Mouse (Mus musculus) testis, adult 2 months (tissue): ENCODE measurements around the gene Msrb3. TPM values are rescaled to one million over a fixed set of nuclear protein-coding genes. Genes with fewer than 3 reads are reported as not detected.

ENCODE experiments used
- H3K27ac ChIP-seq: fragments of 200-500 bp; 2 replicates; pipeline ENCODE4 v1.5.1; 2012; ENCODE audit warnings: low read depth, low read length; ENCODE audit not compliant: control insufficient read depth, insufficient read depth
- H3K27me3 ChIP-seq: fragments of 200-500 bp; 2 replicates; pipeline ENCODE4 v1.6.1; 2012; ENCODE audit warnings: mild to moderate bottlenecking, low read length, moderate library complexity; ENCODE audit not compliant: control insufficient read depth, insufficient read depth
- H3K36me3 ChIP-seq: fragments of 200-500 bp; 2 replicates; pipeline ENCODE4 v1.6.1; 2012; ENCODE audit warnings: mild to moderate bottlenecking, low read length; ENCODE audit not compliant: control insufficient read depth, insufficient read depth
- H3K4me1 ChIP-seq: fragments of 200-500 bp; 2 replicates; pipeline ENCODE4 v1.6.1; 2012; ENCODE audit warnings: low read length; ENCODE audit not compliant: control insufficient read depth, insufficient read depth
- H3K4me3 ChIP-seq: fragments of 200-500 bp; 2 replicates; pipeline ENCODE4 v1.5.1; 2012; ENCODE audit warnings: low read depth, mild to moderate bottlenecking, low read length, moderate library complexity, mixed read lengths; ENCODE audit not compliant: control insufficient read depth
- CTCF ChIP-seq: fragments of 200-500 bp; IDR thresholded peaks from 2 replicates; pipeline ENCODE4 v1.5.1; 2012; ENCODE audit warnings: low read depth, mild to moderate bottlenecking, inconsistent platforms, low read length, moderate library complexity; ENCODE audit not compliant: control insufficient read depth, insufficient read depth, insufficient replicate concordance
- POLR2A ChIP-seq: fragments of 200-500 bp; IDR thresholded peaks from 2 replicates; pipeline ENCODE4 v1.6.1; 2012; ENCODE audit warnings: low read depth, mild to moderate bottlenecking, inconsistent platforms, low read length, moderate library complexity; ENCODE audit not compliant: control insufficient read depth
- polyA plus RNA-seq: library from polyadenylated mRNA; depleted of rRNA; stranded (reverse); fragments of >200 nt; gene quantifications from 2 replicates; pipeline ENCODE4 v1.2.3, GENCODE M21; 2012

Msrb3 gene
- polyA plus RNA-seq, 1 experiment = 35.1 TPM

- no peaks in the 10 kb centered on the region; the same call in 1 of the 2 replicates for H3K4me1 ChIP-seq
- TF ChIP-seq POLR2A (no peak), CTCF (no peak)
- no peak overlapping the region for H3K27ac ChIP-seq
- H3K4me3 ChIP-seq = no peak overlapping the region
- H3K27me3 ChIP-seq = no peaks in the 10 kb centered on the region
- peaks cover 3% of the 10 kb centered on the region for H3K36me3 ChIP-seq
Measured at GRCm38 (mm10) chr10:120928183-120928582, 29.3 kb upstream of the Msrb3 start.

GRCm38 (mm10) chr10:120926156-120926555, 27.3 kb upstream of the Msrb3 start:
- 0 out of 2 replicates have a peak overlapping the region, but pooled peaks have one; percentile 6 for H3K4me3 ChIP-seq
- peaks cover 3% of the 10 kb centered on the region for H3K36me3 ChIP-seq
- H3K27me3 ChIP-seq = no peaks in the 10 kb centered on the region
- H3K27ac ChIP-seq = no peak overlapping the region
- no peak for TF ChIP-seq POLR2A
- TF ChIP-seq CTCF = no peak
- no peaks in the 10 kb centered on the region; the same call in 1 of the 2 replicates for H3K4me1 ChIP-seq

- peaks cover 3% of the 10 kb centered on the region for H3K36me3 ChIP-seq
- TF ChIP-seq CTCF = no peak
- no peak for TF ChIP-seq POLR2A
- H3K27me3 ChIP-seq = no peaks in the 10 kb centered on the region
- no peak overlapping the region for H3K4me3 ChIP-seq
- H3K27ac ChIP-seq = no peak overlapping the region
- no peaks in the 10 kb centered on the region; the same call in 1 of the 2 replicates for H3K4me1 ChIP-seq
Measured at GRCm38 (mm10) chr10:120921501-120921900, 22.6 kb upstream of the Msrb3 start.

- Histone ChIP-seq H3K36me3 (peaks cover 3% of the 10 kb centered on the region), H3K4me1 (no peaks in the 10 kb centered on the region), H3K4me3 (no peak overlapping the region), H3K27me3 (no peaks in the 10 kb centered on the region), H3K27ac (no peak overlapping the region)
- no peak for TF ChIP-seq POLR2A
- no peak for TF ChIP-seq CTCF
Measured at GRCm38 (mm10) chr10:120920604-120921003, 21.7 kb upstream of the Msrb3 start.

GRCm38 (mm10) chr10:120916250-120916649, 17.3 kb upstream of the Msrb3 start:
- Histone ChIP-seq H3K27ac (no peak overlapping the region), H3K36me3 (no peaks in the 10 kb centered on the region), H3K4me3 (no peak overlapping the region), H3K4me1 (peaks cover 5% of the 10 kb centered on the region), H3K27me3 (no peaks in the 10 kb centered on the region)
- no peak for TF ChIP-seq POLR2A
- peak; percentile 53; the same call in 1 of the 2 replicates for TF ChIP-seq CTCF

- TF ChIP-seq CTCF (no peak), POLR2A (no peak)
- Histone ChIP-seq H3K4me3 (no peak overlapping the region), H3K36me3 (no peaks in the 10 kb centered on the region), H3K27me3 (no peaks in the 10 kb centered on the region), H3K4me1 (peaks cover 5% of the 10 kb centered on the region), H3K27ac (no peak overlapping the region)
Measured at GRCm38 (mm10) chr10:120914948-120915631, 16.2 kb upstream of the Msrb3 start.

GRCm38 (mm10) chr10:120914286-120914685, 15.4 kb upstream of the Msrb3 start:
- TF ChIP-seq POLR2A (no peak), CTCF (no peak)
- Histone ChIP-seq H3K4me3 (no peak overlapping the region), H3K27ac (no peak overlapping the region), H3K27me3 (no peaks in the 10 kb centered on the region), H3K36me3 (no peaks in the 10 kb centered on the region), H3K4me1 (peaks cover 5% of the 10 kb centered on the region)

GRCm38 (mm10) chr10:120913796-120914195, 14.9 kb upstream of the Msrb3 start:
- no peak overlapping the region for H3K27ac ChIP-seq
- H3K36me3 ChIP-seq = no peaks in the 10 kb centered on the region
- no peak for TF ChIP-seq CTCF
- no peak for TF ChIP-seq POLR2A
- H3K4me1 ChIP-seq = peaks cover 5% of the 10 kb centered on the region
- H3K27me3 ChIP-seq = no peaks in the 10 kb centered on the region
- no peak overlapping the region for H3K4me3 ChIP-seq
